Mouse (Mus musculus): ENCODE measurements at regions not wholly inside any gene's neighbourhood (a gene's known extent, or its start where the extent isn't known, plus 50 kb on each side); places are given as distances from the start of the nearest gene placed in this dataset.
"Not testable (repeated sequence)": the region's sequence is repeated elsewhere in the genome, so short reads cannot be mapped to it uniquely, and the experiment has no call there.

DNA sequence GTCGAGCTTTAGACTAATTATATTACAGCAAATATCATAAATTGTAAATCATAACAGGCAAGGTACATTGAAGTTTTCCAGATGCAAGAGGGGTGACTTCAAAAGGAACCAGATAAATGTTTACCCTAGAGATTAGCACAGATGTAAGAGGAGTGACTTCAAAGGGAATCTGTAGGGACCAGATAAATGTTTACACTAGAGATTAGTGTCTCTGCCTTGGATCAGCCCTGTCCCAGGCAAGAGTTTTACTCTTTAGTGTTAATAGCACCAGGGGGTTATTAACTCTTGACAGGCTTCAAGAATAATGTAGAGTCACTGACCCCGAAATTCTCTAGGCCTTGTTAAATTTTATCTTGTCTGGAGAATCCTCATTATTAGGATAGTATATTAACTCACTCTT, 1089.2 kb downstream of the Rpia start:
- not testable (repeated sequence) for TF ChIP-seq CTCF, EP300 (IDR thresholded peaks at IDR 0.05; ENCODE audit: low read depth)

Measured in liver, embryonic 14.5 days (tissue).